Mouse (Mus musculus): ENCODE results near the gene Dhcr24.

The Dhcr24 gene

GRCm38 (mm10) chr4:106560846-106561781 lies at the start of gene Dhcr24:
Dhcr24 (plus strand) TSS chr4:106561038.
- peak; percentile 90 to 95 for DNase-seq (ENCODE audit: low spot score in 2 of 2)

GRCm38 (mm10) chr4:106514606-106515005 lies 46.2 kb upstream of the Dhcr24 start:
- DNase-seq (ENCODE audit: low spot score in 2 of 2), result no peak

GRCm38 (mm10) chr4:106522547-106522946 lies 38.3 kb upstream of the Dhcr24 start:
- DNase-seq (ENCODE audit: low spot score in 2 of 2), result no peak

GRCm38 (mm10) chr4:106524131-106524530 lies 36.7 kb upstream of the Dhcr24 start:
- no peak for DNase-seq (ENCODE audit: low spot score in 2 of 2)

GRCm38 (mm10) chr4:106525001-106525400 lies 35.8 kb upstream of the Dhcr24 start:
- no peak for DNase-seq (ENCODE audit: low spot score in 2 of 2)

GRCm38 (mm10) chr4:106527856-106528547 lies 32.8 kb upstream of the Dhcr24 start:
- DNase-seq (ENCODE audit: low spot score in 2 of 2), result peak in 1 of 2 experiments; percentile 34

GRCm38 (mm10) chr4:106529375-106530112 lies 31.3 kb upstream of the Dhcr24 start:
- peak; percentile 78 to 86 for DNase-seq (ENCODE audit: low spot score in 2 of 2)

GRCm38 (mm10) chr4:106530113-106530482 lies 30.7 kb upstream of the Dhcr24 start:
- DNase-seq (ENCODE audit: low spot score in 2 of 2), result no peak

GRCm38 (mm10) chr4:106533421-106534080 lies 27.3 kb upstream of the Dhcr24 start:
- DNase-seq (ENCODE audit: low spot score in 2 of 2), result no peak

- no peak for DNase-seq (ENCODE audit: low spot score in 2 of 2)
These were observed 26.6 kb upstream of the Dhcr24 start for GRCm38 (mm10) chr4:106534256-106534655.

- DNase-seq (ENCODE audit: low spot score in 2 of 2), result no peak
These were observed 21.1 kb upstream of the Dhcr24 start for GRCm38 (mm10) chr4:106539756-106540155.

- no peak for DNase-seq (ENCODE audit: low spot score in 2 of 2)
These were observed 19.3 kb upstream of the Dhcr24 start for GRCm38 (mm10) chr4:106541491-106541890.

- no peak for DNase-seq (ENCODE audit: low spot score in 2 of 2)
These were observed 18.6 kb upstream of the Dhcr24 start for GRCm38 (mm10) chr4:106542211-106542610.

GRCm38 (mm10) chr4:106545817-106546373 lies 14.9 kb upstream of the Dhcr24 start:
- no peak for DNase-seq (ENCODE audit: low spot score in 2 of 2)

- DNase-seq (ENCODE audit: low spot score in 2 of 2), result no peak
These were observed 13.9 kb upstream of the Dhcr24 start for GRCm38 (mm10) chr4:106546896-106547295.

- no peak for DNase-seq (ENCODE audit: low spot score in 2 of 2)
These were observed 12.7 kb upstream of the Dhcr24 start for GRCm38 (mm10) chr4:106548113-106548512.

- DNase-seq (ENCODE audit: low spot score in 2 of 2), result no peak
These were observed 10.2 kb upstream of the Dhcr24 start for GRCm38 (mm10) chr4:106550516-106551166.

- no peak for DNase-seq (ENCODE audit: low spot score in 2 of 2)
These were observed 3.6 kb upstream of the Dhcr24 start for GRCm38 (mm10) chr4:106557262-106557661.

- no peak for DNase-seq (ENCODE audit: low spot score in 2 of 2)
These were observed 2.9 kb upstream of the Dhcr24 start for GRCm38 (mm10) chr4:106557978-106558377.

GRCm38 (mm10) chr4:106559343-106560212 lies 1.3 kb upstream of the Dhcr24 start:
- DNase-seq (ENCODE audit: low spot score in 2 of 2), result no peak

Data from frontal cortex, postnatal 14 days (tissue).